Mouse (Mus musculus): ENCODE results near the gene Fxyd6.

Gene Fxyd6

GRCm38 (mm10) chr9:45370117-45370561 is at the start of gene Fxyd6:
Gene Fxyd6 (plus strand): TSS chr9:45370185.
- peak; percentile 13 for DNase-seq (ENCODE audit: low read depth)

DNA sequence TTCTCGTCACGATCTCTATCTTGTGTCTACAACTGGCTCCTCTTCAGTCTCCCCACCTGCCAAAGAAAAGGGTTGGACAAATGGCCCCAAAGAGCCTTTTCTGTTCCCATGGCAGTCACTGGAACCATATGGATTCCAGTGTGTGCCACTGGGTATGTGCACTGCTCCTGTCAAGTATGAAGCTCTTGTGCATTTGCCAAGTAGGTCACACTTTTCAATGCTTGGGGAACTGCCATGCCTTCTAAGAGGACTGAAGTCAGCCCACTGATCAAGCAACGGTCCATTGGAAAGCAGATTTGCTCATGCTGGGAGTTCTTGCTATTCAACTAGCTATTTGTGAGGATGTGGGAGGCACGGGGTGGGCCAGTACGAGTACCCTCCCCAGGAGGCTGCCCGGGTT is 48.5 kb upstream of the Fxyd6 start:
- DNase-seq (ENCODE audit: low read depth): no peak

DNA sequence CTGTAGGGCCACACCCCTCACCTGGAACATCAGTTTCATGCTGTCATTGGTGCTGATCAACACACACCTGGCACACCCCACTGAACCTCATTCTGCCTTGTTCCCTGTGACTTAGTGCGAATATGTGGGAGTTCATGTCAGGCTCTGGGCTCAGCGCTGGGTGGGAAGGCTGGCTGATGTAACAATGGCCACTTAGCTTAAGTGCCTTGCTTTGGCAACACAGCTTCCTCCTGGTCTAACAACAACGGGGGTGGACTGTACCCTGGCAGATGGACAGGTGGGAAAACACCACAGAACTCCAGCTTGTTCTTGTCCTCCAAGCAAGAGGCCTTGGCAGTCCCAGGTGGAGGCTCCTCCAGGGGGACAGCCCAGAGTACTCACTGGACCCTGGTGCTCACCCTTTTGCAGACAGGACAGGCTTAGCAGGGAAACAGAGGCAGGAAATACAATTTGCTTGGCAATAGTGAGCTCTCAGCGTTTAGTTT is 48.0 kb upstream of the Fxyd6 start:
- DNase-seq (ENCODE audit: low read depth): no peak

DNA sequence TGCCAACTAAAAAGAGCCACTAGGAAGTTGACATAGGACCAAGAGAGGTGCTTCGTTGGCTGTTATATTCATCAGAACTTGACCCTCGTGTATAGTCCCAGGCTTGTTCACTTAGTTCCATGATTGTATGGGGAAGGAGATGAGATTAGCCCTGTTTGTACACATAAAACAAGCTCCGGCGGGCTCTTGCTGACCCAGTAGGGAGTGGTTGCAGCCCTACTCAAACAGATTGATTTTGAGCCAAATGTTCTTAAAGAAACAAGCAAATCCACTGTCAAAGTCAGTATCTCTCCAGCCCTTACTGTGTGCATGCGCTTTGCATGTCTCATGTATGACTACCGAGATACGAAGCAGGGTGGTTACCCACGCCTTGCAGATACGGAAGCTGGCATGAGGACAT is 43.6 kb upstream of the Fxyd6 start:
- DNase-seq (ENCODE audit: low read depth): no peak

GRCm38 (mm10) chr9:45328263-45328662 is 41.7 kb upstream of the Fxyd6 start:
- no peak for DNase-seq (ENCODE audit: low read depth)

DNA sequence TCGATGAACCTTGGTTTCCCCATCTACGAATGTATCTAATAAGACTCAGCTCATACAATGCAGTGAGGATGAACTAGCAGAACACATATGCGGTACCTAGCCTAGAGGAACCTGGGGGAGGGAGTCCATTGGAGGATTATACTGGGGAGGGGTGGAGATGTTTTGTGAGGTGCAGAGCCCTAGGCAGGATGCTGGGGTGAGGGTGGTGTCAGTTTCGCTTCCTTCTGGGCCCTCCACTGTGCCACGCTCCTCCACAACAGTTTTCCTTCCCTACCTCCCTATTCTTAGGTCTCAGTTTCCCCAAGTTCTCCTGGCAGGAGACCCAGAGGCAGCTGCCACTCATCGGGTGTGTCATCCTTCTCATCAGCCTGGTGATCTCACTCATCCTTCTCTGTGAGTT is 40.4 kb upstream of the Fxyd6 start:
- DNase-seq (ENCODE audit: low read depth): peak; percentile 10

DNA sequence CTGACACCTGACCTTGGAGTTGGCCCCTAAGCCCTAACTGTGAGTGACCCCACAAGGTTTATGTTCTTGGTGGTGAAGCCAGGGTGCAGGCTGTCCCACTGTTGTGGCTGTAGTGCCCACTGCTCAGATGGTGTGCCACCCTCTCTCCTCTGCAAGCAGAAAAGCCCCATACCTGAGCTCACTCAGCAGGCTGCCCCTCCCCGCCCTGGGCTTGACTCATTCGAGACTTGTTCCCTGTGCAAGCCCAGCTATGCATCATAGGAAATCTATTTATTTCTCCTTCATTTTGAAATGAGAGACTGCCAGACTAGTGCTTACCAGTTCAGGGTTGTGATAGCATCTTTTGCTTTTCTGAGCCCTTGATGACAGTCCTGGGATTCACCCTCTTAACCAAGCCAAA is 32.6 kb upstream of the Fxyd6 start:
- DNase-seq (ENCODE audit: low read depth): no peak

DNA sequence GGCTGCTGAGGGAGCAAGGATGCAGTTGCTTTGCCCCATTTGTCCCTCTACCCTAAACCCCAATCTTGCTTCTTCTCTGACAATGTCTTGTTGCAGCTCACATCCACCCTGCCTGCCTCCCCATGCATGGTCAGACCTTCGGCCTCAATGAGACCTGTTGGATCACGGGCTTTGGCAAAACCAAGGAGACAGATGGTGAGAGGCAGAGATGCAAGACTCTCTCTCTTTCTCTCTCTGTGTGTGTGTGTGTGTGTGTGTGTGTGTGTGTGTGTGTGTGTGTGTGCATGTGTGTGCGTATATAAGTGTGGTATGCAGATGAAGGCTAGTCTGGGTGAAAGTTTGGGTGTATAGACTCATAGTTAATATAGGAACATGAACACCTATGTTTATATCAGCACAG is 26.9 kb upstream of the Fxyd6 start:
- DNase-seq (ENCODE audit: low read depth): no peak

DNA sequence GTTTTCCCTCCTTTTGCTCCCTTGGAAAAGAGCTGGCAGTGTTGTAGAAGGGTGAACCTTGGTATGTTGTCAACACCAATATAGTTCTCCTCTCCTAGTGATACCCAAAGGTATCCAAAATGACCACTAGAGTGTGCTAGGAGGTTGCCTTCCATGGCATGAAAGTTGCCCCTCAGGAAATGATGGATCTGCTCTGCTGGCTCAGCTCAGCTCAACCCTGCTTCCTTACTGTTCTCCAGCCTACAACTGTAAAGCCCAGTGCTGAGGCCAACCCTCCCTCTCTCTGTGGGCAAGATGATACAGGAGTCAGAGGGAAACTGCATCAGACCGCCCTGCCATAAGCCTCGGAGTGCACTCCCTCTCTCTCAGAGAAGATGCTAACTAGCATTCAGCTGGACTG is 24.5 kb upstream of the Fxyd6 start:
- no peak for DNase-seq (ENCODE audit: low read depth)

DNA sequence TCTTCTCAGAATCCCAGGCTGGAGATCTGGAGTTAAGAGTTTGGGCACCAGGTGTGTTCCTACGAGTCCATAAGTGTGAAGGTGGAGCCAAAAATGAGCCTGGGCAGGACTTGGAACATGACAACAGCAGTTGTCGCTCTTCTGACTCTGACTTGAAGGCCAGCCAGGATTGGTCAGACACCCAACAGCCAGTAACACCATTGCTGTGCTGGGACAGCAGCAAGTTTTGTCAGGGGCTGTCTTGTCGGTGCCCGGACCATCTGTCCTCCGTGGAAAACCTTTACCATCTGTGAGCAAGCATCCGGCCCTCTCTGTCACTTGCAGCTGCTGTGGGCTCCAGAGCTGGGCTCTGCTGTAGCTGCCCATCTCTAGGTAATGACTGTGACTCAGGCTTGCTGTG is 23.7 kb upstream of the Fxyd6 start:
- DNase-seq (ENCODE audit: low read depth): no peak

GRCm38 (mm10) chr9:45348560-45348959 is 21.4 kb upstream of the Fxyd6 start:
- DNase-seq (ENCODE audit: low read depth): no peak

DNA sequence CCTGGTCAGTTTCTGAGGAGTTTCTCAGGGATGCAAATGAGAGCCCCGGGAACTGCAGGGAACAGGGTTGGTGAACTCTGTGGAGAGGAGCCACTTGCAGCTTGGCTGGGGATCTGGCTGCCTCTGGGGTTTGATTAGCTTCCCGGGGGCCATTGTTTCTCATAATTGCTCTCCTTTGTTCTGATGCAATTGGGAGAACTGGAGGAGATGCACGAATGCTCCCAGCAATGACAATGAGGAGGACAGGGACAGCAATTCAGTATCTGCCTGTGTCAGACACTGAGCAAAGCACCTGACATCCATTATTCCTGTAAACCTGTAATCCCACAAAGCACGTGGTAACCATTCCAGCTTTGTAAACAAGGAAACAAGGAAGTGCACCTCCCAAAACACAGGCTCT is 20.8 kb upstream of the Fxyd6 start:
- no peak for DNase-seq (ENCODE audit: low read depth)

DNA sequence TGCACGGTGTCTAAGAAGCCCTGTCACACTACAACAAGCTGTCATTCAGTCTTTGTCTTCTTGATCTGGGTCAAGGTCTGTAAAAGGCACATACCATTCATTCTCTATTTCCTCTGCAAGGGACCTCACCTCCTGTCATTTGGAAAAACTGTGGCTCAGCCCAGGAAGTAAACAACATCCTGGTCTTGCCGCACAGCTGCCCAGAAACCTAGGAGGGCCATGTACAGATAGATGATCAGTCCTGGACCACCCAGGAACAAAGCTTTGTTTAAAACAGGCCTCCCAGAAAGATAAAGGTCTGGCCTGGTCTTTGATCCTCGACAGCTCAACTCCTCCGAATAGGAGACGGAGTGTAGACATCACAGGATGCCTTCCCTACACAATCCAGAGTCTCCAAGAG is 20.1 kb upstream of the Fxyd6 start:
- DNase-seq (ENCODE audit: low read depth): no peak

- DNase-seq (ENCODE audit: low read depth): no peak
Measured at GRCm38 (mm10) chr9:45355192-45355591, 14.8 kb upstream of the Fxyd6 start.

- DNase-seq (ENCODE audit: low read depth): no peak
Measured at GRCm38 (mm10) chr9:45358356-45358755, 11.6 kb upstream of the Fxyd6 start.

DNA sequence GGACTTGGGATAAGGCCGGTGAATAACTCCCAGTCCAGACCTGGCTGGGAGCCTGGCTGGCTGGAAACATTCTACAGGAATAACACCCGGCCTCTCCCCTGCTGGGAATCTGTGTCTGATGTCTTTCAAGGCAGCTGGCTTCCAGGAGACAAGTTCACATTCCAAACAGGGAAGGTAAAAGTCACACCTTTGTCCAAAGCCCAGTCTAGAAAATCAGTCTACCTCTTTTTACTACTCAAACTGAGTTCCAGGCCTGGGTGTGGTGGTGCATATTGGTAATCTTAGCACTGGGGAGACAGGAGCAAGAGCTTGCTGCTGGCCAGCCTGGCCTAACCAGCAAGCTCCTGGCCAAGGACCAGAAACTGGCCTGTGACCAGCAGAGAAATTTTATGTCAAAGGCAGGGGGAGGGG is 7.9 kb upstream of the Fxyd6 start:
- no peak for DNase-seq (ENCODE audit: low read depth)

DNA sequence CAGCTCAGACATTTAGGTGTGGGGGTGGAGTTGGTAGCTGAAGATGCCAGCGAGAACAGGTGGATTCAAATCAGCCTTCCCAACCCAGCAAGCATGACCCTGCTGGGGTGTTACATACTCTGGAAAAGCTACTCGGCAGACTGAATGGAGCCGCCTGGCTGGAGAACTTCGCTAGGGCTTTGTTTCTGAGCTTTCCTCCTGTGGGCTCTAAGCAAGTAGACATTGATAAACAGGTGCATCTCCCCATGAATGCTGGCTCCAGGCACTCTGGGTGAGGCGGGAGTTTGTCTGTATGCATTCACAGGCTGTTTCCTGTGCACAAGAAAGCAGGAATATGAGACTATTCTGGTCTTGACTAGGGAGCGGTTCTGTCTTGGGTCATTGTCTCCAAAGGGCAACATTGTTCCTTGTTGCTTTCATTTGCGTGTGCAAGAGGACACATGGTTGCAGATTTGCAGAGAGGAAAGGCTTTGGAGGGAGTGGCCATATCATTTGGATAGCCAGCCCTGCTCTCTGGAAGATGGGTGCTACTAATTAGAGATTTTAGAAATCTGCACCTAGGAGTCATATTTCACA is 6.3 kb upstream of the Fxyd6 start:
- no peak for DNase-seq (ENCODE audit: low read depth)

- no peak for DNase-seq (ENCODE audit: low read depth)
Measured at GRCm38 (mm10) chr9:45367716-45368115, 2.3 kb upstream of the Fxyd6 start.

GRCm38 (mm10) chr9:45368341-45368901 is 1.6 kb upstream of the Fxyd6 start:
- DNase-seq (ENCODE audit: low read depth): no peak

DNA sequence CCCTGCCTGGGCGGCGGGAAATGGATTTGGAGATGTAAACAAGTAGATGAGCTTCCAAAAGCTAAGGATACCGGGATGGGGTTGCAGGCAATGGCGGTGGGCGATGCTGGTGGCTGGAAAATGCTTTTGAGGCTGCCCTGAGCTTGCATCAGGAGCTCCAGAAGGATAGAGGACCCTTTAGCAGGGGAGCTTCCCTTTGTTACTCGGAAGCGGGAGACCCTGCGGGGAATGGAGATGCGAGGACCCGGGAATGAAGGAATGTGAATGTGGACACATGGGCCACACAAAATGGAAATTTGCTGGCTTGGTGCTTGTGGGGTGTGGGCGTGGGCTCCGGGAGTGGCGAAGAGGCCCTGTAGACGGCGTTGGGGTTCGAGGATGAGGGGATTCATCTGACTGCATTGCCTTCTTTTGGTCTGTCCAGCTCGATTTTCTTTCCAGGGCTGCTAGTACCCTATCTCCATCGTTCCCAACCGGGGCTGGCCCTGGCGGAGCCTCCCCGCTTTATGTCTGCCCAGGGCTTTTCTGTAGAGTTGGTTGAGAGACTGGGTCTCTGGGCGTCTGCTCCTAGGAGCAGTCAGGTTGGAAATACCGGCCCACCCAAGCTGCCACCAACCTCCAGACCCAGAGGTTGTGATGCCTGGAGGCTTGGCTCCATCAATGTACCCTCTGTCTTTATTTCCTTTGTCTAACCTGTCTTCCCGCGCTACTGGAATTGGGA is 791 bp downstream of the Fxyd6 start:
- no peak for DNase-seq (ENCODE audit: low read depth)

- no peak for DNase-seq (ENCODE audit: low read depth)
Measured at GRCm38 (mm10) chr9:45371337-45371707, 1.3 kb downstream of the Fxyd6 start.

- DNase-seq (ENCODE audit: low read depth): no peak
Measured at GRCm38 (mm10) chr9:45373896-45374295, 3.9 kb downstream of the Fxyd6 start.

DNA sequence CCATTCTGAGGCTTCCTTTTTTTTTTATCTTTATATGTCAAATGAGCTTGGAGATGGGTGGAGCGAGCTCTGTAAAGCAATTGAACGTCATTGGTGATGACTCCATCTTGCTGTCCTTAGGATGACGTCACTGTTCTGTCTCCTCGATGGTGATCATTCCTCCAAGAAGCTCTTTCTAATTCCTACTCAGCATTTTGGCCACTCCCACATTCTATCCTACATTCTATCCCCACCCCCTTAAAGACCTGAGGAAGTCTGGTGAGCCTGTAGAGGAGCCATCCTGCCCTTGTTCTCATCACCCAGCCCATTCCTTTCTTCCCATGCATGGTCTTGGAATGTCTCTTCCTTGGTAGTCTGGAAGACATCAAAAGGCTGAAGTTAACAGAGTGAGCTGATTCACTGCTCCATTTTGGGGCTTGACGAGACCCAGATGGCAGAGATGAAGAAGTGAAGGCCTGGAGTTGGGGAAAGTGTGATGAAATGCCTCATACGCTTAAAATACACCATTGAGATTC is 5.1 kb downstream of the Fxyd6 start:
- no peak for DNase-seq (ENCODE audit: low read depth)

Data from naive thymus-derived CD4-positive, alpha-beta T cell, adult 2 months (primary cell).